Mouse (Mus musculus): ENCODE measurements at regions not wholly inside any gene's neighbourhood (a gene's known extent, or its start where the extent isn't known, plus 50 kb on each side); places are given as distances from the start of the nearest gene placed in this dataset.

DNA sequence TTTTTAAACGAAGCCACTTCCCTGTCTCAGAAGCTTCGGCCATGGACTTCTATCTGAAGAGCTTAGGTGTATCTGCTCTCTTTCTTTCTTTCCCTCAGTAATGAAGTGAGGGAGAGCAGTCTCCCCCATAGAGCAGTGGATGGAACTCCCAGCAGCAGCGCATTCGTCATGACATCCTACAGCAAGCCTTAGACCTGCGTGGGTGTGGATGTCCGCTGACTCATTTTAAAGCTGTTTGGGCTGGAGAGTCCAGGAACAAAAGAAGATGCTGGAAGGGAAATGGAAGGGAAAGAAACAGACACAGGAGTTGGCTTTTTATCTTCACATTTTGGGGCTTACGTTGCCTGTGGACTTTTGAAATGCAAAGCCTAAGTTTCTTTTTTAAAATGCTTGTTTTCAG lies 190.3 kb upstream of the Arhgap24 start:
- no peak for DNase-seq

DNA sequence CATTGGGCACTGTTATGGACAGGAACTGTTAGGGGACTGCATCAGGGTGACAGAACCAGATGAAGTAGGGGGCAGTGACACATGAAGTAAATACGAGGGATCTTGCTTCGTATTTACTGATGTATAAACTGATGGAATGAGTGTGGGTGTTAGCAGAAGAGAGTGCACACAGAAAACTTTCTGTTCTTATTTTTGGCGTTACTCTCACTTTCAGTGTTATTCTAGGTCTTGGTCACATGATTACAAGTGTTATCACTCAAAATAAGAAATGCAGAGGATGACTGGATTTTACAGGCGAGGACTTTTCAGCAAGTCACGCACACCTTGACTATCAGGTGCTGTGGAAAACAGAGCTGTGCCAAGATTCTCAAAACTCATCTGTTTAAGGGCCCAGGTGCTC lies 185.6 kb upstream of the Arhgap24 start:
- no peak for DNase-seq

DNA sequence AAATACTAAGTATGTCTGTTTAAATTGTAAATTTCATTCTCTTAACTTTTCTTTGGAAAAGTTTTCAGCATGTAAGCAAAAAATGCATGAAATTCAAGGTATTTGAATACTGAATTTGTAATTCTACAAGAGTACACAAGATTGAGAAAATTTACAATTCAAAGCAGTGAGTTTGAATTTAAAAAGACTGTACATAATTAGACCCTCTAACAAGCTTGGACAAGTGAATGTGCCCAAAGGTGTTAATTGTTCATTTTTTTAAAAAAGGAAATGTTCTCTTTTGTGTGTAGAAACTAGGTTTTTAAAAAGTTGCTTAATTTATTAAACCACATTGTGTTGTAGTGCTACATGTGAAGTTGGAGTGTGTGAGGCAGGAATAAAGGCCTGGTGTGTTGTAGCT lies 174.9 kb upstream of the Arhgap24 start:
- no peak for DNase-seq

DNA sequence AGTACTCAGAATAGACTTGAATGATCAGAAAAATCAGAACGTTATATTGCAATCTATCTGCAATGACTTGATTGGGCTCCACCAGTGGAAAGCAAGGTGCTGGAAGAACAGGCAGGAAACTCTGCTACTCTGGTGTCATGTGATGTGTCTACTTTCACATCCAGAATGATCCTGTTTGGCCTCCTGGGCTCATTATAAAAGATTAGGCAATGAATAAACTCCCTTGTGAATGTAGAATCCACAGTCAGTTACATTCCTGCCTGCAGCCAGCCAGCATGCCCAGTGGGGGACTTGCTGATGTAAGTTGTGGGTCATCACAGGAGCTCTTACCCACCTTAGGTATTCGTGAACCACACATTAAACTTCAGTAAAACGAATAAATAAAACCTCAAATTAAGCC lies 174.5 kb upstream of the Arhgap24 start:
- DNase-seq, result no peak

DNA sequence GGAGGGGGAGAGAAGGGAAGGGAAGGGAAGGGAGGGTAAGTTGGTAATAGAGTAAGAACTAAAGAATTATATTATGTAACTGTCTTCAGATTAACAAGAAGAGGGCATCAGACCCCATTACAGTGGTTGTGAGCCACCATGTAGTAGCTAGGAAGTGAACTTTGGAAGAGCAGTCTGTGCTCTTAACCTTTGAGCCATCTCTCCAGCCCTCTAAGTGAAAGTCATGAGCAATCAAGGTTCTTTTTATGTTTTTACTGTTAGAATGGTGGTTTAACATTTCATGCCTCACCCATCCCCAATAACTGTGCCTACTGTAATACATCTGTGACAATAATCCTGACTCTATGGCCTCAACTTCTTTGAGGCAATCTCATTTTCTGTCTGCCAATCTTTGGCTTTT lies 169.6 kb upstream of the Arhgap24 start:
- DNase-seq, result no peak

DNA sequence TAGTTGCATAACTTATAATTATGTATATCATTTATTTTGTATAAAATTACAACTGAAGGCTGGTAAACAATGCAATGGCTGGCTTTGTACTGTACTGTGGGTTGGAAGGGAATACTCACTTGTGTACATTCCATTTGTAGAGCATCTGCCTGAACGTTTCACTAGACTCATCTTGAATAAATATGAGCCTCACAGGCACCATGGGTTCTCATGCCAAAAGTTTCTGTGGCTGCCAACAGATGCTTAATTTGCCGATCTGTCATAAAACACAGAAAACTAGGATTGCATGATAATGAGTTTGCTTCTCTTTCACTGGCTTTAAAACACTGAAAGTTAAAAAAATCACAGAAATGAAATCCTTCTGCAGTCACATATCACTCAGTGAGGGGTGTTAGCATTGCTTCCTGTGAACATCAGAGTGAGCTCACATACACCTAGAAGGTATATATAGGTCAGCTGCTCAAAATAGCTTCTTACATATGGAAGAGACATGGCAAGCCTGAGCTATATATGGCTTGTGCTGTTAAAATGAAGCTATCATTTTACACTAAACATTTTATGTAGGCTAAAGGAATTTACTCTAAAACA lies 152.9 kb upstream of the Arhgap24 start:
- DNase-seq, result no peak

DNA sequence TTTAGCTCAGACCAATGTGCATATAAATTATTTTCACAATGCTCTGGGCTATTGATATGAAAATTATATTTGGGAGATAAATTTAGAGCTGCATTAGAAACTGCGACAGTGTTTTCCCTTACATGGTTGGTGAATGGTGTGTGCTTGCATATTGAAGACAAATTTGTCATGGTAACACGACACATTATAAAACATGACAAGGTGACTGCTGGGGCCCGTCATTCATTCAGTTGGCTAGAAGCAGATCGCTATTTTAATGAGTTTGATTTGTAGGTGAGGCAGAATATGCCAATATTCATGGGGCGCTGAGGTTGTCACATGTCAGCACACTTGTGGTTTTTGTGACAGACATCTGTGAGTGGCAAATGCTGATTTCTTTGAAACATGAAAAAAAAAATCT lies 147.3 kb upstream of the Arhgap24 start:
- DNase-seq, result no peak

DNA sequence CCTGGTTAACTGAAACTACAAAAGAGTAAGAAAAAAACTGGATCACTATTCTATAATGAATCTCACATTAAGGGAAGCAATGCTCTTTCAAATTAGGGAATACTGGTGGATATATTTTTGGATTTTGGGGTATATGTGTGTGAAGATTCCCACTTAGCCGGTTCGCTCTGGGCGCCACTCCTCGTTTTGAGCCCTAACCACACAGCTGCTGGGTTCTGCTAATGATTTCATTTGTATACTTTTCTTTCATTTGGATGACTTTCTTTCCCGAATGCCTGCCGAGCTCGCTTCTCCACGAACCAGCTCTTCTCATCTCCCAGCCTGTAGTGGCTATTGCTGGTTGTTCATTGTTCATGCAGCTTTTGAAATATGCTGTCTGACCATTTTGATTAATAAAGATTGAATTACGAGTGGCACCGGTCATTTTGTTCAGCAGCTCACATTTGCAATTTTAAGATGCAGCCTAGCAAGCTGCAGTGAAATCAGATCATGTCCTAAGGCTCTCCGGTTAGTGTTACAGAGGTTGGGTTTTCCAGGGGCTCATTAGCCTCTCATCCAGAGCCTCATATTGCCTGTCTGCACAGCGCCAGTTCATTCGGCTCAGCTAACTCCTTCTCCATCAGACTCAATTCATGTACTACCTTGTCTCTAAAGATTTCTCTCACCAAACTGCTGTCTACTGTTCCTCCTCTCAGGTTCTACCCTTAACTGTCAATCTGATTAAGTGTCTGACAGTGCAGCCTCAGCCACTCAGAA lies 146.6 kb upstream of the Arhgap24 start:
- DNase-seq, result no peak

DNA sequence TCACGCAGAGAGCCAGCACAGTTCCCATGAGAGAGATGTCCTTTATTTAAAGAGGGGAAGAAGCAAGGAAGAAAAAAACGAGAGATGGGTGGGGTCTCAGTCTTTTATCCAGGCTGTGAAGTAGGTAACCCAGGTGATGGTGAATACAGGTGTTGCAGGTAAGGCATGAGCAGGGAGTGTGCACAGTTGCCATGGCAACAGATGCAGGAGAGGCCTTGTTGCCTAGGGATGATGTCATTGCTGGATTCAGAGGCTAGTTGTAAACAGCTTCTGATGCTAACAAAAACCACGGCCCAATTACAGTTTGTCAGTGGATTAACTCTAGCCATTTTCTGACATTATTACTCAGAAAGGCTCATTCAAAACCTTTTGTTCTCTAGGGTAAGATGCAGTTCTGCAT lies 114.7 kb upstream of the Arhgap24 start:
- no peak for DNase-seq

DNA sequence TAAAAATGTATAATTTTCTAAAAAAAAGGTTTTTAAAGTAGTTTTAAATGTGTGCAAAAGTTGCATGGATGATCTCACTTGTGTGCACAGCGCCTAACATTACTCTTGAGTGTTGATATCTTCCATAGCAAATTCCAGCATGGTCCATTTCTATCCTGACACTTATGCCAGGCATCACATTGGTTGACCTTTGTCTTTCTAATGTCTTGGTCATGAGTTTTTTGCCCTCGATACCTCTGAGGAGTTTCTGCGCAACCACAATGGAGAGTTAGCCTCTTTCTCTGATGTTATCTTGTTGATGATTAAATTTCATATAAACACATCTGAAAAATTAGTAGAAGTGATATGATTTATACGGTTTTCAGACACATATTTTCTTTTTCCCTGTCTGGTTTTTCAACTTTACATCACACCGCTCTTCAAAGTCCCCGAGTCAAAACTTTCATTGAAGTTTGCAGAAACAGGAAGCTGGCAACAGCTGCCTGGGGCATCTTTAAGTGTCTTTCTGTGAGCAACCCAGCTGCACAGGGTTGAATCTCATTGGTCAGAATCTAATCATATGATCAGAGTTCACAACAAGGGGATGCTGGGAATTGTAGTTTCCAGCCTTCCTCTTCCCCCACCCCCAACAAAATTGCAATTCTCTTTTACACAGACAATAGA lies 107.8 kb upstream of the Arhgap24 start:
- DNase-seq, result no peak

DNA sequence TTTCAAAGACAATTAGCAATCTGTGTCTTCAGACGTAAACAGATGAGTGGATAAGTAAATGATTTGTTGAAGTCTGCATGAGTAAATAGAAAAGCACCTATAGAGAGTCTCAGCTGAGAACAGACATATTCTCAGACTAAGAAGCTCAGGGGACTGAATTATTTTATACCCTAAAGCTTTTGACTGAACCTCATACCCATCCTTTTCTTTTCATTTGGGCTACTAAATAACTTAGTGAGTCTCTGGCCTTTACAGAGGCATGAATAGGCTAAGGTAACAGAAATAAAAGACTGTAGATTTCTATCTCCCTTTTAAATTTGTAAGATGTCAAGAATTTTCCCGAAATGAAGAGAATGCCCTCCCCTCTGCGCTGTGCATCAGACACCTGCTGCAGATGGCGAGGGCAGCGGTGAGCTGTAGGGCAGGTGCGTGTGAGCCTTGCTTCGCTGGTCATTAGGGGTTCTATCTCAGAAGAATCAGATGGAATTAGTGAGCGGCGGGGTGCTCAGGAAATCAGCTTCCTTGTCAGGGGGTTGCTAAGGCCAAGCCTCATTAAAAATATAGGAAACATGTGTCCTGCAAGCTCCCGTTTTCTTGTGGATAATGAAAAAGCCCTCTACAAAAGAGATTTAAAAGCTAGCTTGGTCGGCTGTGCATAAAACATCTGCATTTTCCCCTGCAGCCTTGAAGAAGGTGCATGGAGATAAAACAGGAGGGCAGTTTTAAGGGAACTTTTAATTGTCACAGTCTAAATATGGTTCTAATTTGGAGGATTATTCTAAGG lies 107.0 kb upstream of the Arhgap24 start:
- DNase-seq, result no peak

DNA sequence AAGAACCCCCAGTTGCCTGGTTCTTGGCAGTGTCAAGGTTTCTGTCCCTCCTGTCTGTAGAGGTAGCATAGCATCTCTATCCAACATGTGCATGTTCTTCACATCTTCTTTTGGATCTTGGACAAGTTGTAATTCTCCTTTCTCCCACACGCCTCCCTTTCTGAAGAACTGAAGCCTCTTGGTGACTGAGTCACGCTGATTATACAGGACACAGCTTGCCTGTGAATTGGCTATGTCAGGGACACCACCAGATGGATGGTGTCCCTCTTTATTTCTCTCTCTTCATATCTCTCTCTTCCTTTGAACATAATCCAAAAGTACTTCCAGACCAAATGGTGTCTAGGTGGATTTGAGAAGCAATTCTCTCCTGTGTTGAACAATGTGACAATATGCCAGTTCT lies 105.9 kb upstream of the Arhgap24 start:
- DNase-seq, result no peak

DNA sequence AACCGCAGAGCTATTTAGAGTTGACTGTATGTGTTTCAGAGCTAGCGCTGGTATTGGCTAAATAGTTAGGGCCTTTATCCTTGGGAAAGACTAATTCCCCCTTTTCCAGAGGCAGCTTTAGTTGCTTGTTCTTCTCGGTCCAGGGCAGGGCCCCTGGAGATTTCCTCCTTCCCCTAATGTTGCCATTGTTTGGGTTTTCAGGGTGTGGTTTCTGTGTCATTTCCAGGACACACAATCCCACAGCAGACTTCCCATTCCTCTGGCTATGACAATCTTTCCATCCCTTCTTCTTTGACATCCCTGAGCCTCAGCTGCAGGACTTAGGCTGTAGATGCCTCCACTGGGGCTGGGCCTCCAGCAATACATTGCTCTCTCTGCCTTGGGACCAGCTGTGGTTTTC lies 87.2 kb upstream of the Arhgap24 start:
- DNase-seq, result no peak

DNA sequence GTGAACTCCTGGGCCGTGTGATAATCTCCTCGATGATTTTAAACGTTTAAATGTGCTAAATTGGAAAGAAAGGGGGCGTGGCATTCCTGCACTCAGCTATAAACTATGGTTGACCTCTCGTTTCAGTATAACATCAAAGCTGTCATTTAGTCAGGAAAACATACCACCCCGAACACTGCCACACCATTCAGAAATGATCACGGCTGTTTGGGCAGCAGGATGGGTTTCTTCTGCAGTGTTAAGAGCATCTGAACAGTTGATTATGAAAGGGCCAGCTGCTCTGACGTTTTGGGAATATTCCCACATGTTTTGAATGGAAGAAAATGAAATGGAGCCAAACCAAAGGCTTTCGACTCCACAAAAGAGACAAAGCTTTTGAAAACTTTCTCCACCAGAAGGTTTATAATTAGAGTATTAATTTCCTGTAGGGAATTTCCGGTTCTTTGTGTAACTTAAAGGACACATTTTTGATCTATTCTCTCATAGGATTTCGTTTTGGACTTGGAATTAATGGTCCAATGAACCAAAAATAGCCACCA lies 85.5 kb upstream of the Arhgap24 start:
- no peak for DNase-seq

DNA sequence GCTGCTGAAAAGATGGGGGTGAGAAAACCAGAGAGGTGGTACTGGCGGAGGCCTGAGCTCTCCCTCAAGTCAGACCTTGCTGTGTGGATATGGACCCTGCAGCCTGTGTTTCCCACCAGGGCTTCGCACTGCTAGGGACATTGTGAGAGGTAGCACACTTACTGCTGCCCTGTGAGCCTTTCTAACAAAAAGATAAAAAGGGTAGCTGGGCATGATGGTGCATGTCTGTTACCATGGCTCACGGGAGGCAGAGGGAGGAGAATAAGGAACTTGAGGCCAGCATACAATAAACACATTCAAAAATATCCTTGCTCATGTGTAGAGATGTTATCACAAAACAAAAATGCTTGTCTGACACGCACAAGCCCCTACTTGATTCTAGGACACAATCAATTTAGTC lies 82.2 kb upstream of the Arhgap24 start:
- no peak for DNase-seq

DNA sequence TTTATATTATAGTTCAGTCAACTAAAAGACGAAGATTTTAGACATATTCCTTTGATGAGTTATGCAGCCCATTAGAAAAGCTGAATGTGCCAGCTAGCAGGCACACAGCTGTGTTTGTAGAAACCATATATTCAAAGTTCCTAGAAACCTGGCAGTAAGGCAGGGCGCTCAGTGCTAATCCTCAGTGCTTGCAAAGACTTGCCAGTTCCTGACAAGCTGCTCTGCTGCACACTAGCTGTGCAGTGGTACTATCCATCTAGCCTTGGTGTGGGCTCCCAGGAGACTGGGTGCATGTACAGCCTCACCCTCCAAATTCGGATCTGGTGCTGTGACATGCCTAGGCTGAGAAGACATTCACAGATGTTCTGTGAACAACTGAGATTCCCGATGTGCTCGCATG lies 63.5 kb upstream of the Arhgap24 start:
- DNase-seq, result no peak

DNA sequence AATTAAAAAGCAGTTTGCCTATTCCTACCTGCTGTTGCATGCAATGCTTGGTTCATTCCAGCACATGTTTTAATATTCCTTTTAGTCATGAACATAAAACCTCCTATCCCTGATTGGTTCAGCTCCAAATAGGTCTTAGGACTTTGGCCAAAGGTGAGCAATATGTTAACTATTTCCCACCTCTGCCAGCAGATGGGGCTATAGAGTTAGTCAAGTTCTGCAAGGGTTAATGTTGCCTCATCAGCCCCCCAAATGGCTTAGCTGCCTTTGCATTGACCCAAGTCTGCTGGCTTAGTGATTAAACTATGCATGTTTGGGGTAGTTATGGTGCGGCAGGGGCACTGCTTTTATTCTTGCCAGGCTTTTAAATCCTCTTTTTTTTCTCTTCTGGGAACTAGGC lies 62.1 kb upstream of the Arhgap24 start:
- peak; percentile 33 for DNase-seq

DNA sequence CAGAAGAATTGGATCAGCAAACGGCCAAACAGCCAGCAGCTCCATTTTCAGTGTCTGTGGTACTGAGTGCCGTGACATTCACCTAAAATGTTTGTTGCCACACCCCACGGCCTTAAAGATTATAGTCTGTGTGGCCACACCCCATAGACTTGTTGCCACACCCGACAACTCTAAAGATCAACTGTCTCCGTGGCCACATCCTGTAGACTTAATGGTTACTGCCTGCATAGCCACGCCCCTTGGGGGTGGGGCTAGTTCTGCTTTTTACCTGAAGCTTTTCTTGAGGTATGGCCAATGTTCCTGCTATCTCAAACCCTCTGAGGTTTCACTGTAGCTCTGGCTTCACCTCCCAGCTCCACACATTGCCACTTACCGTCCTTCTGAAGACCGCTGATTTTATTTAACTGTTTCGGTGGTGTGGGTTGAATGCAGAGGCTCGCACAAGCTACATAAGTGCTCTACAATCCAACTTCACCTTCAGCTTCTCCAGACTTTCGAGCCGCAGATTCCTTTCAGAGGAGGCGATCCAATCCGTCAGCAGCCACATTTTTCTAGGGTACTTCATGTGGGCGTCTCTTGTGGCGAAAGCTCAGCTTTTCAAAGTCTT lies 56.5 kb upstream of the Arhgap24 start:
- DNase-seq, result no peak

DNA sequence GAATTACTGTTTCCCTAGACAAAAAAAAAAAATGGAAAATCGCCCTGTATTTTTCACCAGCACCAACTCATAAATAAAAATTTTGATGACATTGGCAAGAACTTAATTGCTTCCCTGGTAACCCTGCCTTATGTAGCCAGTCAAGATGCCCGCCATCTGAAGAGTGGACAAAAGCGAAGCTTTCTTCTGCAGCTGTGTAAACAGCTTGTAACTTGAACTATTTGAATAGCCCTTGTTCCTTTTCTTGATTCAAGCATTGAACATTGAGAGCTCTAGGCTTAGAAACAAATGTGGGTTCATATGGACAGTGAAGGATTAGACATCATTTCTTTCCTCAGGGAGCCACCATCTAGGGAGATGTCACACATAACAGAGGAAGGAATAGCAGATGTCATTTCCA lies 52.9 kb upstream of the Arhgap24 start:
- DNase-seq, result no peak
